Mouse (Mus musculus): ENCODE results near the gene Lyl1.

GRCm38 (mm10) chr8:84722850-84723570 lies 21.8 kb downstream of the Lyl1 start, which contains the start of gene G430095P16Rik:
- TF ChIP-seq CTCF (IDR thresholded peaks at IDR 0.05; ENCODE audit: low read depth) (peak; percentile 32; the same call in 1 of the 2 replicates), EP300 (IDR thresholded peaks at IDR 0.05; ENCODE audit: low read depth) (peak; percentile 51; the same call in 1 of the 2 replicates)
